Comparison of ENCODE assay signal across 15 mouse cellular contexts in the genomic region with DNA sequence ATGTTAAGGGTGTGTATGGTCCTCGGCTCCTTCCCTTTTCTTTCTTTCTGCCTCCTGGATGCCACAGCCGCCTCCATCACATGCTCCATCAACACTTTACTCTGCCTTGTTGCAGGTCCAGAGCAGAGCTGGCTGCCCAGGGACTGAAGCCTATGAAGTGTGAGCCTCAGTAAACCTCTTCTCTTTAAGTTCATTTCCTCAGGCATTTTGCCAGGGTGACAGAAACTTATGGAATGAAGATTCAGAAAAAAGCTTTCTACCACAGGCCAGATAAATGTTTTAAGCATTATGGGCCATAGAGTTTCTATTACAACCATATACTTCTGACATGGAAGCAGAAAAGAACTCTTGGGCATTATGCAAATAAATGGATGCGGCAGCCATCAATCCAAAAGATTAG. TPM values are rescaled to one million over a fixed set of nuclear protein-coding genes. Genes with fewer than 3 reads are reported as not detected.
"Had no signal": no experiment of that assay in that cellular context is flagged by ENCODE, and none has a peak within 500 bp of the region (broad histone marks: within the 10 kb centered on the region; RNA-seq: fewer than 3 reads in every experiment).

No protein-coding gene starts in this region.

- H3K4me3 ChIP-seq: limb, embryonic 10.5 days; liver, embryonic 15.5 days; midbrain, embryonic 12.5 days; stomach, embryonic 15.5 days had no signal

- H3K27me3 ChIP-seq: liver, embryonic 15.5 days; midbrain, embryonic 12.5 days; stomach, embryonic 15.5 days had no signal

- H3K9me3 ChIP-seq: limb, embryonic 10.5 days; liver, embryonic 15.5 days; midbrain, embryonic 12.5 days; stomach, embryonic 15.5 days had no signal

- ATAC-seq: intestine, embryonic 16.5 days; midbrain, embryonic 16.5 days had no signal

- H3K4me2 ChIP-seq: liver, embryonic 11.5 days; liver, embryonic 15.5 days; midbrain, embryonic 12.5 days; stomach, embryonic 15.5 days had no signal

- H3K36me3 ChIP-seq: limb, embryonic 10.5 days; liver, embryonic 15.5 days; midbrain, embryonic 12.5 days; stomach, embryonic 15.5 days had no signal

- H3K9ac ChIP-seq: liver, embryonic 15.5 days; midbrain, embryonic 12.5 days; stomach, embryonic 15.5 days had no signal

- H3K27ac ChIP-seq: kidney, postnatal 0 days; limb, embryonic 10.5 days; liver, embryonic 15.5 days; midbrain, embryonic 12.5 days; stomach, embryonic 15.5 days had no signal

- H3K4me1 ChIP-seq: limb, embryonic 10.5 days; liver, embryonic 15.5 days; midbrain, embryonic 12.5 days; stomach, embryonic 15.5 days had no signal

- DNase-seq: kidney, adult 2 months; kidney, postnatal 36 days; layer of hippocampus, adult 9-11 months; lung, adult 2 months; lung, postnatal 14 days; right cerebral cortex, postnatal 14 days had no signal

RNA-seq across cellular contexts. Expression of a gene that starts 10.4 kb away (rescaled TPM):
- total RNA-seq: megakaryocyte-erythroid progenitor cell, adult 5-6 weeks had no signal
